In the genomic region with DNA sequence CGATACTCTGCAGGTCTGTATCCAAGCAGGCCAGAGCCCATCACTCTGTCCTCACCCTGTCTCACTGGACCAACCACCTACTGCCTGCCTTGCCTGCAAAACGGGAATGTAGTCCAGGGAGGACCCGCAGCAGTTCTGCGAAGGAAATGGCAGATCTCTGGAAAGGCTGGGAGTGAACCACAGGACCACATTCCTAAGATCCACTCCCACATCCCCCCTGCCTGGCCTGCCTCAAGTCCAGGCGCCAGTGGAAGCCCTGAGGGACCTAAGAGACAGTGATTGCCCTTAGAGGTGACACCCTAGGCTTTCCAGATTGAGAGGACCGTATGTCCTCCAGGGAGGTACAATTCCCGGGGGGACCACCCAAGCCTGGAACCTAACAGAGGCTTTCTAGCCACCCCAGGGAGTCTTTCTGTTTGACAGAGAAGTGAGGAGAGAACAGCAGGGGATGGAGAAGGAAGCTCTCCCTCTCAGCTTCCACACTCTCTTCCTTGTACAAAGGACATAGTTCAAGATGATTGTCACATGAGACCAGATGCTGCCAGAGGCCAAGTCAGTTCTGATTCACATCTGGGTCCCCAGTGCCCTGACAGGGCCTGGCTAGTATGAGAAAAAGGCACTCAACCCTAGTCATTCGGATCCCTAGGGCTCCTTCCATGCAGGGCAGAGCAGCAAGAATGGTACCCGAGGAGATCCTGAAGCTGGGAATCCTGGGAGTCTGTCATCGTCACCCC, we compare ENCODE assay signal across 25 mouse cellular contexts. TPM values are rescaled to one million over a fixed set of nuclear protein-coding genes. Genes with fewer than 3 reads are reported as not detected.
DNase-seq lines count a peak whose midpoint lies in the region; ATAC-seq and TF ChIP-seq lines count a peak whose summit lies in the region.
"Had no signal": no experiment of that assay in that cellular context is flagged by ENCODE, and none has a peak within 500 bp of the region (broad histone marks: within the 10 kb centered on the region; RNA-seq: fewer than 3 reads in every experiment).

No protein-coding gene starts in this region.

- H3K27me3 ChIP-seq in hindbrain, embryonic 10.5 days (ENCODE audit: insufficient read depth, poor library complexity, severe bottlenecking) = no peaks in the 10 kb centered on the region
- H3K27me3 ChIP-seq in hindbrain, embryonic 16.5 days (replicated peaks; ENCODE audit: control insufficient read depth, insufficient read depth, low read length) = no peaks in the 10 kb centered on the region
- no peaks in the 10 kb centered on the region for H3K27me3 ChIP-seq in kidney, postnatal 0 days (ENCODE audit: insufficient read depth, low read length)
- no peaks in the 10 kb centered on the region for H3K27me3 ChIP-seq in midbrain, embryonic 14.5 days (ENCODE audit: control insufficient read depth, insufficient read depth, low read length)
- H3K27me3 ChIP-seq: embryonic facial prominence, embryonic 13.5 days; hindbrain, embryonic 15.5 days; limb, embryonic 15.5 days; midbrain, embryonic 13.5 days; stomach, embryonic 15.5 days had no signal

- no peak overlapping the region for H3K9ac ChIP-seq in hindbrain, embryonic 16.5 days (ENCODE audit: low read depth, low read length)
- H3K9ac ChIP-seq in kidney, postnatal 0 days (ENCODE audit: low read depth, low read length) = no peak overlapping the region
- no peak overlapping the region for H3K9ac ChIP-seq in midbrain, embryonic 14.5 days (replicated peaks; ENCODE audit: low read length)
- H3K9ac ChIP-seq: embryonic facial prominence, embryonic 13.5 days; hindbrain, embryonic 15.5 days; limb, embryonic 15.5 days; midbrain, embryonic 13.5 days; stomach, embryonic 15.5 days had no signal

- DNase-seq in hindbrain, embryonic 10.5 days (ENCODE audit: low spot score) = no peak
- DNase-seq in kidney, postnatal 0 days (ENCODE audit: low spot score) = peak; percentile 47
- DNase-seq in kidney, postnatal 25 days = no peak
- peak; percentile 14 for DNase-seq in ES-CJ7 (ENCODE audit: low read depth, low spot score)
- peak; percentile 60 for DNase-seq in R1 (ENCODE audit: low read depth, low spot score)
- no peak for DNase-seq in left cerebral cortex, postnatal 36 days (ENCODE audit: low spot score in 2 of 2)
- DNase-seq in midbrain, embryonic 14.5 days = no peak
- DNase-seq: adrenal gland, postnatal 14 days; cerebellum, adult 11 months; cerebellum, adult 9-11 months; gastrocnemius, postnatal 10 days; heart, postnatal 4 days; layer of hippocampus, postnatal 36 days had no signal

- no peaks in the 10 kb centered on the region for H3K9me3 ChIP-seq in hindbrain, embryonic 10.5 days
- no peaks in the 10 kb centered on the region for H3K9me3 ChIP-seq in hindbrain, embryonic 16.5 days (ENCODE audit: control insufficient read depth, low read length)
- no peaks in the 10 kb centered on the region for H3K9me3 ChIP-seq in kidney, postnatal 0 days (replicated peaks; ENCODE audit: low read length)
- no peaks in the 10 kb centered on the region for H3K9me3 ChIP-seq in midbrain, embryonic 14.5 days (ENCODE audit: control insufficient read depth, low read length)
- H3K9me3 ChIP-seq: embryonic facial prominence, embryonic 13.5 days; forebrain, embryonic 10.5 days; hindbrain, embryonic 15.5 days; limb, embryonic 10.5 days; limb, embryonic 15.5 days; midbrain, embryonic 13.5 days; stomach, embryonic 15.5 days had no signal

- intact Hi-C loops in left cerebral cortex, postnatal 36 days (cut with DNase I) = no loop called here

- ATAC-seq in hindbrain, embryonic 16.5 days = no peak
- ATAC-seq in kidney, postnatal 0 days (replicated peaks; ENCODE audit: low FRiP score, low read depth) = no peak
- no peak for ATAC-seq in midbrain, embryonic 14.5 days (ENCODE audit: low FRiP score, low TSS enrichment)
- ATAC-seq: CD4-positive, CD25-positive, alpha-beta regulatory T cell, adult 4 months; forebrain, embryonic 16.5 days; midbrain, embryonic 13.5 days had no signal

- WGBS in hindbrain, embryonic 10.5 days = 66% methylated on average over 10 of the region's 10 CpGs
- 69% methylated on average over 10 of the region's 10 CpGs for WGBS in hindbrain, embryonic 16.5 days
- WGBS in kidney, postnatal 0 days = 50% methylated on average over 10 of the region's 10 CpGs
- WGBS in midbrain, embryonic 14.5 days = 75% methylated on average over 10 of the region's 10 CpGs

- peaks cover 7% of the 10 kb centered on the region for H3K4me1 ChIP-seq in hindbrain, embryonic 10.5 days (replicated peaks)
- no peaks in the 10 kb centered on the region for H3K4me1 ChIP-seq in hindbrain, embryonic 16.5 days (ENCODE audit: control insufficient read depth, insufficient read depth, low read depth, low read length)
- H3K4me1 ChIP-seq in kidney, postnatal 0 days (replicated peaks; ENCODE audit: insufficient read depth, low read length) = peaks cover 3% of the 10 kb centered on the region; the same call in 1 of the 2 replicates
- no peaks in the 10 kb centered on the region for H3K4me1 ChIP-seq in midbrain, embryonic 14.5 days (ENCODE audit: control insufficient read depth, insufficient read depth, low read length)
- H3K4me1 ChIP-seq: hindbrain, embryonic 15.5 days; limb, embryonic 10.5 days; midbrain, embryonic 13.5 days had no signal

- 0 out of 2 replicates have a peak overlapping the region, but pooled peaks have one; percentile 9 for H3K27ac ChIP-seq in hindbrain, embryonic 10.5 days
- H3K27ac ChIP-seq in hindbrain, embryonic 16.5 days (ENCODE audit: low read depth, low read length) = no peak overlapping the region
- H3K27ac ChIP-seq in kidney, postnatal 0 days = no peak overlapping the region
- H3K27ac ChIP-seq in midbrain, embryonic 14.5 days (replicated peaks; ENCODE audit: low read depth, low read length) = no peak overlapping the region
- H3K27ac ChIP-seq: embryonic facial prominence, embryonic 13.5 days; forebrain, embryonic 10.5 days; hindbrain, embryonic 15.5 days; limb, embryonic 10.5 days; limb, embryonic 15.5 days; macrophage; midbrain, embryonic 13.5 days had no signal

- no peak overlapping the region for H3K4me2 ChIP-seq in hindbrain, embryonic 16.5 days (ENCODE audit: low read length)
- no peak overlapping the region for H3K4me2 ChIP-seq in kidney, postnatal 0 days (ENCODE audit: low read length)
- H3K4me2 ChIP-seq in midbrain, embryonic 14.5 days (ENCODE audit: low read length) = no peak overlapping the region
- H3K4me2 ChIP-seq: embryonic facial prominence, embryonic 13.5 days; hindbrain, embryonic 15.5 days; limb, embryonic 15.5 days; midbrain, embryonic 13.5 days; stomach, embryonic 15.5 days had no signal

- no peak overlapping the region for H3K4me3 ChIP-seq in hindbrain, embryonic 10.5 days
- no peak overlapping the region for H3K4me3 ChIP-seq in hindbrain, embryonic 16.5 days (ENCODE audit: low read length)
- no peak overlapping the region for H3K4me3 ChIP-seq in kidney, postnatal 0 days (replicated peaks; ENCODE audit: low read depth, low read length)
- no peak overlapping the region for H3K4me3 ChIP-seq in midbrain, embryonic 14.5 days (replicated peaks; ENCODE audit: low read depth, low read length)
- H3K4me3 ChIP-seq: embryonic facial prominence, embryonic 13.5 days; forebrain, embryonic 10.5 days; hindbrain, embryonic 15.5 days; limb, embryonic 10.5 days; limb, embryonic 15.5 days; midbrain, embryonic 13.5 days; stomach, embryonic 15.5 days had no signal

- no peaks in the 10 kb centered on the region for H3K36me3 ChIP-seq in hindbrain, embryonic 10.5 days
- no peaks in the 10 kb centered on the region for H3K36me3 ChIP-seq in hindbrain, embryonic 16.5 days (ENCODE audit: control insufficient read depth, insufficient read depth, low read length)
- no peaks in the 10 kb centered on the region for H3K36me3 ChIP-seq in kidney, postnatal 0 days (ENCODE audit: insufficient read depth, low read length)
- no peaks in the 10 kb centered on the region for H3K36me3 ChIP-seq in midbrain, embryonic 14.5 days (ENCODE audit: control insufficient read depth, insufficient read depth, low read length)
- H3K36me3 ChIP-seq: embryonic facial prominence, embryonic 13.5 days; forebrain, embryonic 10.5 days; hindbrain, embryonic 15.5 days; limb, embryonic 10.5 days; limb, embryonic 15.5 days; midbrain, embryonic 13.5 days; stomach, embryonic 15.5 days had no signal

- no peak for TF ChIP-seq CTCF in kidney, postnatal 0 days (IDR thresholded peaks at IDR 0.05; ENCODE audit: low read depth)

RNA-seq across cellular contexts. Expression of a gene that starts 10.6 kb away (rescaled TPM):
- polyA plus RNA-seq in hindbrain, embryonic 10.5 days (2016; fragmentation: Nextera tagmentation; extraction: Ambion mirVana) = 13.1 and 15.0 TPM in 2 replicates
- 23.7 and 24.9 TPM in 2 replicates for polyA plus RNA-seq in hindbrain, embryonic 16.5 days (2015; fragmentation: Nextera tagmentation; extraction: Ambion mirVana)
- 53.1 and 57.3 TPM in 2 replicates for polyA plus RNA-seq in kidney, postnatal 0 days (2015; fragmentation: Nextera tagmentation; extraction: Ambion mirVana)
- 10 to 100 TPM; 68.3 to 78.0 TPM for total RNA-seq in left cerebral cortex, postnatal 36 days (2021)
- 15.1 and 16.6 TPM in 2 replicates for polyA plus RNA-seq in midbrain, embryonic 14.5 days (2014; fragmentation: Nextera tagmentation; extraction: Ambion mirVana)
- total RNA-seq: megakaryocyte-erythroid progenitor cell, adult 5-6 weeks had no signal

RNA-seq across cellular contexts. Expression of a gene that starts 31.0 kb away (rescaled TPM):
- 10.9 and 12.8 TPM in 2 replicates for polyA plus RNA-seq in hindbrain, embryonic 10.5 days (2016; fragmentation: Nextera tagmentation; extraction: Ambion mirVana)
- 14.4 and 15.3 TPM in 2 replicates for polyA plus RNA-seq in hindbrain, embryonic 16.5 days (2015; fragmentation: Nextera tagmentation; extraction: Ambion mirVana)
- 19.0 and 21.6 TPM in 2 replicates for polyA plus RNA-seq in kidney, postnatal 0 days (2015; fragmentation: Nextera tagmentation; extraction: Ambion mirVana)
- 10 to 100 TPM; 50.2 to 54.0 TPM for total RNA-seq in left cerebral cortex, postnatal 36 days (2021)
- 16.6 and 21.0 TPM in 2 replicates for polyA plus RNA-seq in midbrain, embryonic 14.5 days (2014; fragmentation: Nextera tagmentation; extraction: Ambion mirVana)

Comparison
In these comparisons a context has a peak if more than half of its experiments do, and no peak if none do; other contexts are left out.
1. DNase-seq: peak in kidney, postnatal 0 days (single experiment), ES-CJ7 (single experiment) and R1 (single experiment); none in hindbrain, embryonic 10.5 days (single experiment), kidney, postnatal 25 days (0 of 2), left cerebral cortex, postnatal 36 days (0 of 2) and midbrain, embryonic 14.5 days (single experiment).